Mouse (Mus musculus): ENCODE measurements around the gene Azin2. TPM values are rescaled to one million over a fixed set of nuclear protein-coding genes. Genes with fewer than 3 reads are reported as not detected.
A peak's percentile ranks its signal among the peaks of the same experiment; 100 is the strongest.

Azin2 gene
- total RNA-seq, 2 experiments from 2014 or later, result 1.8 to 2.6 TPM

GRCm38 (mm10) chr4:128949470-128950005 is 12.7 kb downstream of the Azin2 start:
- intact Hi-C loops (cut with DNase I; ENCODE audit: low total_unique reads), result no loop called here
- no peak for DNase-seq

GRCm38 (mm10) chr4:128948137-128948674 is 14.0 kb downstream of the Azin2 start:
- no peak for DNase-seq
- intact Hi-C loops (cut with DNase I; ENCODE audit: low total_unique reads), result no loop called here

GRCm38 (mm10) chr4:128947326-128947933 is 14.8 kb downstream of the Azin2 start:
- peak; percentile 32 for DNase-seq
- intact Hi-C loops (cut with DNase I; ENCODE audit: low total_unique reads), result no loop called here

- DNase-seq, result no peak
- intact Hi-C loops (cut with DNase I; ENCODE audit: low total_unique reads), result no loop called here
Observed at GRCm38 (mm10) chr4:128946736-128947135, 15.5 kb downstream of the Azin2 start.

GRCm38 (mm10) chr4:128942346-128942745 is 19.9 kb downstream of the Azin2 start:
- intact Hi-C loops (cut with DNase I; ENCODE audit: low total_unique reads), result no loop called here
- no peak for DNase-seq

- intact Hi-C loops (cut with DNase I; ENCODE audit: low total_unique reads), result no loop called here
- no peak for DNase-seq
Observed at GRCm38 (mm10) chr4:128935595-128935994, 26.6 kb downstream of the Azin2 start.

GRCm38 (mm10) chr4:128932783-128933182 is 29.5 kb downstream of the Azin2 start:
- DNase-seq, result no peak
- intact Hi-C loops (cut with DNase I; ENCODE audit: low total_unique reads), result no loop called here

GRCm38 (mm10) chr4:128924841-128925606 is 37.2 kb downstream of the Azin2 start:
- intact Hi-C loops (cut with DNase I; ENCODE audit: low total_unique reads), result no loop called here
- DNase-seq, result peak; percentile 81

- intact Hi-C loops (cut with DNase I; ENCODE audit: low total_unique reads), result no loop called here
Observed at GRCm38 (mm10) chr4:128923603-128924002, 38.6 kb downstream of the Azin2 start.

GRCm38 (mm10) chr4:128919106-128919505 is 43.1 kb downstream of the Azin2 start:
- intact Hi-C loops (cut with DNase I; ENCODE audit: low total_unique reads), result no loop called here
- DNase-seq, result no peak

More at GRCm38 (mm10) chr4:128923603-128924002, 38.6 kb downstream of the Azin2 start:
- DNase-seq, result no peak

GRCm38 (mm10) chr4:128918187-128918586 is 44.1 kb downstream of the Azin2 start:
- intact Hi-C loops (cut with DNase I; ENCODE audit: low total_unique reads), result no loop called here
- no peak for DNase-seq

GRCm38 (mm10) chr4:128917756-128918155 is 44.5 kb downstream of the Azin2 start:
- intact Hi-C loops (cut with DNase I; ENCODE audit: low total_unique reads), result no loop called here
- DNase-seq, result no peak

- intact Hi-C loops (cut with DNase I; ENCODE audit: low total_unique reads), result no loop called here
- DNase-seq, result no peak
Observed at GRCm38 (mm10) chr4:128917119-128917518, 45.1 kb downstream of the Azin2 start.

GRCm38 (mm10) chr4:128913794-128914193 is 48.4 kb downstream of the Azin2 start:
- no peak for DNase-seq
- intact Hi-C loops (cut with DNase I; ENCODE audit: low total_unique reads), result no loop called here

- no peak for DNase-seq
Observed at GRCm38 (mm10) chr4:128912085-128912484, 50.2 kb downstream of the Azin2 start.

GRCm38 (mm10) chr4:128910276-128911063 is 51.8 kb downstream of the Azin2 start:
- intact Hi-C loops (cut with DNase I; ENCODE audit: low total_unique reads), result no loop called here
- DNase-seq, result no peak

More at GRCm38 (mm10) chr4:128912085-128912484, 50.2 kb downstream of the Azin2 start:
- intact Hi-C loops (cut with DNase I; ENCODE audit: low total_unique reads), result no loop called here

- intact Hi-C loops (cut with DNase I; ENCODE audit: low total_unique reads), result no loop called here
Observed at GRCm38 (mm10) chr4:128909378-128909831, 52.8 kb downstream of the Azin2 start.

GRCm38 (mm10) chr4:128908586-128909377 is 53.5 kb downstream of the Azin2 start:
- DNase-seq, result no peak
- intact Hi-C loops (cut with DNase I; ENCODE audit: low total_unique reads), result no loop called here

More at GRCm38 (mm10) chr4:128909378-128909831, 52.8 kb downstream of the Azin2 start:
- no peak for DNase-seq

Measured in gastrocnemius, postnatal 14 days (tissue).